Mouse (Mus musculus): ENCODE data around the gene Gm17093.
"Not testable (repeated sequence)": the region's sequence is repeated elsewhere in the genome, so short reads cannot be mapped to it uniquely, and the experiment has no call there.

Gene Gm17093

GRCm38 (mm10) chr14:44517976-44518375, at the start of gene Gm17093:
Gene Gm17093, plus strand, starts transcription at chr14:44518276.
- not testable (repeated sequence) for DNase-seq (ENCODE audit: low read depth, low spot score)

- DNase-seq (ENCODE audit: low read depth, low spot score) = not testable (repeated sequence)
These were observed 25.9 kb upstream of the Gm17093 start, which contains the start of gene BC061237 for GRCm38 (mm10) chr14:44492163-44492562. Gene BC061237, plus strand, starts transcription at chr14:44492463.

- not testable (repeated sequence) for DNase-seq (ENCODE audit: low read depth, low spot score)
These were observed 29.9 kb downstream of the Gm17093 start for GRCm38 (mm10) chr14:44547961-44548360.

All from retina, postnatal 7 days (tissue).